Mouse (Mus musculus) forebrain, embryonic 11.5 days (tissue): Measurements from ENCODE around the gene Phkg1. TPM values are rescaled to one million over a fixed set of nuclear protein-coding genes. Genes with fewer than 3 reads are reported as not detected.
"Not testable (repeated sequence)": the region's sequence is repeated elsewhere in the genome, so short reads cannot be mapped to it uniquely, and the experiment has no call there.

ENCODE experiments used
- ATAC-seq: fragments of 200-750 bp; cut with Nextera tagmentation; replicated peaks from 2 replicates; pipeline ENCODE4 v1.8.0; 2017; ENCODE audit warnings: moderate TSS enrichment; ENCODE audit not compliant: low FRiP score
- DNase-seq: peaks from one replicate; pipeline ENCODE4 v3.0.0-alpha.2; 2017; ENCODE audit warnings: low spot score
- H3K27ac ChIP-seq: fragments of 300-500 bp; sonication (generic); 2 replicates; pipeline ENCODE4 v1.5.1; 2014; ENCODE audit warnings: low read depth, low read length
- H3K27me3 ChIP-seq: fragments of 300-500 bp; sonication (generic); 2 replicates; pipeline ENCODE4 v1.6.1; 2014; ENCODE audit warnings: mild to moderate bottlenecking, low read length, mixed read lengths; ENCODE audit not compliant: control insufficient read depth, insufficient read depth
- H3K36me3 ChIP-seq: fragments of 300-500 bp; sonication (generic); 2 replicates; pipeline ENCODE4 v1.6.1; 2014; ENCODE audit warnings: mild to moderate bottlenecking, low read length, moderate library complexity, mixed read lengths; ENCODE audit not compliant: control insufficient read depth, insufficient read depth
- H3K4me1 ChIP-seq: fragments of 300-500 bp; sonication (generic); replicated peaks from 2 replicates; pipeline ENCODE4 v1.6.1; 2014; ENCODE audit warnings: low read length, mixed read lengths; ENCODE audit not compliant: control insufficient read depth, insufficient read depth
- H3K4me2 ChIP-seq: fragments of 300-500 bp; sonication (generic); 2 replicates; pipeline ENCODE4 v1.6.1; 2014; ENCODE audit warnings: low read depth, mild to moderate bottlenecking, low read length, moderate library complexity, mixed read lengths; ENCODE audit not compliant: severe bottlenecking
- H3K4me3 ChIP-seq: fragments of 300-500 bp; sonication (generic); 2 replicates; pipeline ENCODE4 v1.5.1; 2014; ENCODE audit warnings: low read depth, low read length
- H3K9ac ChIP-seq: fragments of 300-500 bp; sonication (generic); 2 replicates; pipeline ENCODE4 v1.6.1; 2014; ENCODE audit warnings: low read length
- H3K9me3 ChIP-seq: fragments of 300-500 bp; sonication (generic); 2 replicates; pipeline ENCODE4 v1.6.1; 2016; ENCODE audit warnings: low read length, mixed read lengths; ENCODE audit not compliant: control insufficient read depth
- WGBS: fragments of 180-500 bp; shearing (Covaris S2); extraction: QIAGEN DNeasy Blood & Tissue Kit; methylation state at CpG from one replicate; pipeline ENCODE4 v1.1.7; 2014; 5-methylcytosine and 5-hydroxymethylcytosine counted together
- polyA plus RNA-seq: library from polyadenylated mRNA; unstranded; fragments of >200 nt; fragmentation: Nextera tagmentation; extraction: Ambion mirVana; gene quantifications from 2 replicates; pipeline ENCODE4 v1.2.1, GENCODE M21; 2014

The Phkg1 gene
- polyA plus RNA-seq, 1 experiment from 2014 or later = 0.33 TPM

DNA sequence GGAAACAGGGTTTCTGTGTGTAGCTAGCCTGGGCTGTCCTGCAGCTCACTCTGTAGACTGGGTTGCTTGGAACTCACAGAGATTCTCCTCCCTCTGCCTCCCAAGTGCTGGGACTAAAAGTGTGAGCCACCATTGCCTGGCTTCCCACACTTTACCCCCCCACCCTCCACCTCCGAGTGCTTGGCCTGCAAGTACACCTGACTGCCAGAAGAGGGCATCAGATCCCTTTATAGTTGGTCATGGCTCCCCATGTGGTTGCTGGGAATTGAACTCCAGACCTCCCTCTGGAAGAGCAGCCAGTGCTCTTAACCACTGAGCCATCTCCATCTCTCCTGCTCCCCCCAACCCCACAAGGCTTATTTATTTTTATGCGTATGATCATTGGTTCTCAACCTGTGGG is 15.7 kb upstream of the Phkg1 start:
- Histone ChIP-seq H3K4me2 (no peak overlapping the region), H3K27ac (no peak overlapping the region), H3K36me3 (no peaks in the 10 kb centered on the region), H3K9me3 (no peaks in the 10 kb centered on the region), H3K9ac (no peak overlapping the region), H3K4me1 (no peaks in the 10 kb centered on the region), H3K4me3 (no peak overlapping the region), H3K27me3 (no peaks in the 10 kb centered on the region)
- ATAC-seq (no peak), DNase-seq (peak; percentile 61)
- 28% methylated on average over 2 of the region's 2 CpGs for WGBS

DNA sequence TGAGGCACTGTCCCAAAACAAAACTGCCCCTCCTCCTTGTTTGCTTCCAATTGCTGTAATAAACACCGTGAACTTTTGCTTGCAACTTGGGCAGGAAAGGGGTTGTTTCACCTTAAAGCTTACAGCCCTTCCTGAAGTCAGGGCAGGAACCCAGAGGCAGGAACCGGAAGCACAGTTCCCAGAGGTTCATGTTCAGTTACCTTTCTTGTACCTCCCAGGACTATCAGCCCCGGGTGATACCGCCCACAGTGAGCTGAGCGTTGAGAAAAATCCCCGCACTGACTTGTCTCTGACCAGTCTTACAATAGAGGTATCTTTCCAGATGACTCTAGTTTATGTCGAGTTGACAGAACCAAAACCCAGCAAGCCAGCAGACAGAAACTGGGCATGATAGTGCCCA is 11.2 kb upstream of the Phkg1 start:
- no peak overlapping the region for H3K4me3 ChIP-seq
- no peak for DNase-seq
- no peak overlapping the region for H3K4me2 ChIP-seq
- ATAC-seq = no peak
- no peaks in the 10 kb centered on the region for H3K9me3 ChIP-seq
- H3K4me1 ChIP-seq = no peaks in the 10 kb centered on the region
- WGBS = 86% methylated on average over 7 of the region's 7 CpGs
- H3K27me3 ChIP-seq = no peaks in the 10 kb centered on the region
- H3K9ac ChIP-seq = no peak overlapping the region
- H3K36me3 ChIP-seq = no peaks in the 10 kb centered on the region
- H3K27ac ChIP-seq = no peak overlapping the region

DNA sequence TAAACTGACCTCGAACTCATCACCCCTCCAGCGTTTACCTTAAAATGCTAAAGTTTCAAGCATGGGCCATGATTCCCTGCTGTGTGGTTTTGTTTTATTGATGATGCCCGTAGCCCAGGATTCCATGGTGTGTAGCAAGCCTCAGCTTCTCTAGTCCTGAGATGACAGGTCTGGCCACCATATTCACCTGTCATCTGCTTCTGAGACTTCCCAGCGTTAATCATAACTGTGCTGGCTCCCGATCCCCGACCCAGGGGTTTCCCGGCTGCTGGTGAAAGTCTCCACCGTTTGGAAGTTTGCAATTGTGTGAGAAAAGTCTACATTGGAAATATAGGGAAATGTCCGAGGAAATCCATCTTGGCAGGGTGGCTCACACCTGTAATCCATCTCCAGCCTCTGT is 10.8 kb upstream of the Phkg1 start:
- Histone ChIP-seq H3K9ac (peak overlapping the region; percentile 76; the same call in 1 of the 2 replicates), H3K4me3 (peak overlapping the region; percentile 59), H3K9me3 (no peaks in the 10 kb centered on the region), H3K36me3 (no peaks in the 10 kb centered on the region), H3K27me3 (no peaks in the 10 kb centered on the region), H3K4me2 (peak overlapping the region; percentile 79), H3K27ac (no peak overlapping the region), H3K4me1 (no peaks in the 10 kb centered on the region)
- DNase-seq (no peak), ATAC-seq (no peak)
- WGBS = 78% methylated on average over 9 of the region's 9 CpGs

- Histone ChIP-seq H3K27ac (peak within 1 kb of the TSS; percentile 76), H3K4me1 (no peaks in the 10 kb centered on the region), H3K9me3 (no peaks in the 10 kb centered on the region), H3K4me3 (peak within 1 kb of the TSS; percentile 59), H3K27me3 (no peaks in the 10 kb centered on the region), H3K4me2 (peak within 1 kb of the TSS; percentile 79), H3K36me3 (no peaks in the 10 kb centered on the region), H3K9ac (peak within 1 kb of the TSS; percentile 76)
- DNase-seq (peak; percentile 97), ATAC-seq (peak; percentile 99)
- under 1% methylated on average over 63 of the region's 63 CpGs for WGBS
These were observed 10.1 kb upstream of the Phkg1 start, which contains the start of gene Nupr1l for GRCm38 (mm10) chr5:129908242-129908965. TSS of gene Nupr1l (plus strand) at chr5:129908540.

DNA sequence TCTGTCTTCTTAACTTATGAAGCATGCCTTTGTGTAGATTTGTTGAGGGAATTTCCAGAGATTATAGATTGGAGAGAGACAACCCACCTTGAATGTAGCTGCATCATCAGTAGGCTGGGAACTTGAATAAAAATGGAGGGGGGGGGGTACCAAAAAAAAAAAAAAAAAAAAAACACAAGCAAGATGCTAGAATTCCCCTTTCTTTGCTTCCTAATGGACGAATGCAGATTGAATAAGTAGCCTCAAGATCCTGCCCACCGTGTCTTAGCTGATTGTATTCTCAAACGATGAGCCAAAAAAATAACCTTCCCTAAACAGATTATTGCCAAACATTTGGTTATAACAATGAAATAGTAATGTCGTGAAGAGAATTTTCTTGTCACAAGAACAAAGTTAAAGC is 9.4 kb upstream of the Phkg1 start:
- H3K4me2 ChIP-seq = peak overlapping the region; percentile 79
- WGBS = 28% methylated on average over 4 of the region's 4 CpGs
- peak overlapping the region; percentile 68; the same call in 1 of the 2 replicates for H3K27ac ChIP-seq
- no peaks in the 10 kb centered on the region for H3K27me3 ChIP-seq
- ATAC-seq (no peak), DNase-seq (no peak)
- no peaks in the 10 kb centered on the region for H3K4me1 ChIP-seq
- no peaks in the 10 kb centered on the region for H3K36me3 ChIP-seq
- peak overlapping the region; percentile 76 for H3K9ac ChIP-seq
- no peaks in the 10 kb centered on the region for H3K9me3 ChIP-seq
- peak overlapping the region; percentile 59 for H3K4me3 ChIP-seq

DNA sequence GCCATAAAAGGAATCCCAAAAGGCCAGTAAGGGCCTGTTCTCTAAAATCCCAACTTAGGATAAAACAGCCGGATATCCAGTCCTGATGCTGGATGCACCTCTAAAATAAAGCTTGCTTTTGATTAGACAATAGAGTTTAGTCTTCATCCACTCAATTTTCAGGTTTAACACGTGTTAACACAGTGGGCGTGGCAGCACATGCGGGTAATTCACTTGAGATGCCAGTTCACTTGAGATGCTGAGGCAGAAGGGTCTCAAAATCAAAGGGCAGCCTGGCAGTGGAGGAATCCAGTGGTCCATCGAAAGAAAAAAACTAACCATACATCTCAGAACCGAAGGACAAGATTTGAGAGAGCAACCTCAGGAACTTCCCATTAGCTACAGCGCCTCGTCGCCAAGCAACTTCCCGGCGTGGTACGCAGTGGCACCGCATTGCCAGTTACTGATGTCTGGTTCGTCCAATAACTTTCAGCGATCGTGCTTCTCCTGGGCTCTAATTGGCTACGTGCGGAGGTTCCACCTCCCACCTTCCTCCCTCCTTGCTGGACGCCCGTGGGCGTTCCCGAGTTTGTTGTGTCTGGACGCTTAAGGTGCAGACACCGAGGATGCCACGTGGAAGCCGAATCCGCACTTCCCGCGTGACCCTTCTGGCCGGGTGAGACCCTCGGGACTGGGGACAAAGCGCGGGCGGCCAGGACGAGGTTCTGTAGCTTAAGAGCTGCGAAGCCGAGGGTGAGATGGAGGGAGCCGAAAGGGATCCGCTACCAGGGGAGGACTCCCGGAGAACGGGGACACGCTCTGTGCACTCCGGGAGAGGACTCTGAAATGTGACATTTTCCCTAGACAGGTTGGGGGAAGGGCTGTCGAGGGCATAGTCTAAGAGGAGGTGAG is 2.9 kb downstream of the Phkg1 start, which contains the start of gene Zbed5:
TSS of gene Zbed5 (plus strand) at position 526 of the 891 bp plus-strand sequence.
- Histone ChIP-seq H3K9ac (peak within 1 kb of the TSS; percentile 49), H3K4me3 (peak within 1 kb of the TSS; percentile 51), H3K36me3 (no peaks in the 10 kb centered on the region), H3K9me3 (no peaks in the 10 kb centered on the region), H3K4me2 (peak within 1 kb of the TSS; percentile 78), H3K27ac (no peak within 1 kb of the TSS), H3K27me3 (no peaks in the 10 kb centered on the region), H3K4me1 (no peaks in the 10 kb centered on the region)
- peak; percentile 90 for DNase-seq
- 3% methylated on average over 44 of the region's 44 CpGs for WGBS
- peak; percentile 100 for ATAC-seq

- H3K4me1 ChIP-seq, DNase-seq, H3K9me3 ChIP-seq, H3K9ac ChIP-seq, H3K4me2 ChIP-seq, H3K27me3 ChIP-seq, H3K36me3 ChIP-seq, H3K4me3 ChIP-seq, ATAC-seq, H3K27ac ChIP-seq: not testable (repeated sequence)
- whole genome bisulfite sequencing = 90% methylated on average over 4 of the region's 7 CpGs
These were observed 8.0 kb downstream of the Phkg1 start for GRCm38 (mm10) chr5:129890390-129890789.

DNA sequence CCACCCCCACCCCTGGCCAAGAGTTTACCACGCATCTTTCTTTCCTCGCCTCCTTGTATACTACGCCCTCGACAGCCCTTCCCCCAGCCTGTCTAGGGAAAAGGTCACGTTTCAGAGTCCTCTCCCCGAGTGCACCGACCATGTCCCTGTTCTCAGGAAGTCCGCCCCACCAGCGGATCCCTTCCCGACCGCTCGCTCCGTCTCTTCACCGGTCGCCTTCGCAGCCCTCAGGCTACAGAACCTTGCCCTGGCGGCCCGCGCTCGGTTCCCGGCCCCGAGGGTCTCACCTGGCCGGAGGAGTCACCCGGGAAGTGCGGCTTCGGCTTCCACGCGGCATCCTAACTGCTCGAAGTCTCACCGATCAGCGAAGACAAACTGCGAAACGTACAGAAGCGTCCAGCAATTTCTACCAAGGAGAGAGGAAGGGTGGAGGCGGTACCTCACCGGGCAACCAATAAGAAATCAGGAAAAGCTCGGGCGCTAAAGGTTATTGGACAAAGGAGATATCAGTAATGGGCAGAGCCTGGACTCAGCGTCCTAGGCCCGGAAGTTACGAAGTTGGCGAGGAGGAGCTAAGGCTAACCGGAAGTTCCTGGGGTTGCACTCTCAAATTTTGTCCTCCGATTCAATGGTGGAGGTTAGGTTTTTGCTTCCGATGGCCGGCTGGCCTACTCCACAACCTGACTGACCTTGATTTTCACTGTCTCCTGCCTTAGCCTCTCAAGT is 11.3 kb downstream of the Phkg1 start, which contains the start of gene Chchd2:
TSS of gene Chchd2 (minus strand) at position 560 of the 726 bp plus-strand sequence.
- Histone ChIP-seq H3K9ac (peak within 1 kb of the TSS; percentile 89), H3K36me3 (peaks cover 5% of the 10 kb centered on the region; the same call in 1 of the 2 replicates), H3K4me3 (peak within 1 kb of the TSS; percentile 83), H3K9me3 (no peaks in the 10 kb centered on the region), H3K4me2 (peak within 1 kb of the TSS; percentile 80), H3K4me1 (0 out of 2 replicates have a peak, but pooled peaks cover 5% of the 10 kb centered on the region), H3K27me3 (no peaks in the 10 kb centered on the region), H3K27ac (peak within 1 kb of the TSS; percentile 81)
- DNase-seq (peak; percentile 92), ATAC-seq (peak; percentile 99)
- under 1% methylated on average over 46 of the region's 46 CpGs for WGBS
